Mouse (Mus musculus): ENCODE results near the gene Prpf38b. TPM values are rescaled to one million over a fixed set of nuclear protein-coding genes. Genes with fewer than 3 reads are reported as not detected.
"Not testable (repeated sequence)": the region's sequence is repeated elsewhere in the genome, so short reads cannot be mapped to it uniquely, and the experiment has no call there.

The Prpf38b gene
- polyA plus RNA-seq, 1 experiment from 2014 or later = 72.6 TPM

DNA sequence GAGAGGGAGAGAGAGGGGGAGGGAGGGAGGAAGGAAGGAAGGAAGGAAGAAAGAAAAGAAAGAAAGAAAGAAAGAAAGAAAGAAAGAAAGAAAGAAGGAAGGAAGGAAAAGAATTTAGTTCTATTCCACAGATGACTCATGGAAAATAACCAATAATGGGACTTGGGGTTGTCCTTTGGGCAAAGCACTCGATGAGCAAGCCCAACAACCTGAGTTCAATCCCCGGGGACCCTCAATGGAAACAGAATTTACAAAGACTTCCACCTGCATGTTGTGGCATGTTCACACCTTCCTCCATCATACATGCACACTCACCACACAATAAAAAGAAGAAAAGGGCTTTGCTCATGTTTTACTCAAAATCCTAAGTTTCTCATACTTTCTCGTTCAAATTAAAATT lies 44.1 kb downstream of the Prpf38b start:
- Histone ChIP-seq H3K27ac (no peak overlapping the region), H3K27me3 (ENCODE audit: low read depth, poor library complexity, severe bottlenecking) (no peaks in the 10 kb centered on the region), H3K9me3 (replicated peaks) (no peaks in the 10 kb centered on the region), H3K36me3 (no peaks in the 10 kb centered on the region), H3K4me3 (no peak overlapping the region), H3K4me1 (no peaks in the 10 kb centered on the region)
- WGBS = 90% methylated on average over 3 of the region's 3 CpGs
- no peak for DNase-seq (ENCODE audit: low spot score)

- H3K4me3 ChIP-seq = no peak overlapping the region
- WGBS = 95% methylated on average over 3 of the region's 3 CpGs
Observed at GRCm38 (mm10) chr3:108865676-108866075, 45.9 kb downstream of the Prpf38b start.

GRCm38 (mm10) chr3:108865129-108865528 lies 46.4 kb downstream of the Prpf38b start:
- Histone ChIP-seq H3K9me3 (replicated peaks) (no peaks in the 10 kb centered on the region), H3K27ac (no peak overlapping the region), H3K4me3 (no peak overlapping the region), H3K4me1 (no peaks in the 10 kb centered on the region; the same call in 1 of the 2 replicates), H3K27me3 (ENCODE audit: low read depth, poor library complexity, severe bottlenecking) (no peaks in the 10 kb centered on the region), H3K36me3 (no peaks in the 10 kb centered on the region)
- WGBS = 67% methylated on average over 3 of the region's 3 CpGs
- DNase-seq (ENCODE audit: low spot score) = no peak

More at GRCm38 (mm10) chr3:108865676-108866075, 45.9 kb downstream of the Prpf38b start:
- no peaks in the 10 kb centered on the region for H3K27me3 ChIP-seq (ENCODE audit: low read depth, poor library complexity, severe bottlenecking)
- no peaks in the 10 kb centered on the region for H3K4me1 ChIP-seq
- no peak for DNase-seq (ENCODE audit: low spot score)
- H3K27ac ChIP-seq = no peak overlapping the region
- H3K36me3 ChIP-seq = no peaks in the 10 kb centered on the region
- no peaks in the 10 kb centered on the region for H3K9me3 ChIP-seq (replicated peaks)

GRCm38 (mm10) chr3:108863091-108863490 lies 48.4 kb downstream of the Prpf38b start:
- Histone ChIP-seq H3K27ac (no peak overlapping the region), H3K4me3 (no peak overlapping the region), H3K9me3 (replicated peaks) (no peaks in the 10 kb centered on the region), H3K36me3 (no peaks in the 10 kb centered on the region), H3K4me1 (peaks cover 17% of the 10 kb centered on the region), H3K27me3 (ENCODE audit: low read depth, poor library complexity, severe bottlenecking) (no peaks in the 10 kb centered on the region)
- DNase-seq (ENCODE audit: low spot score) = no peak
- 95% methylated on average over 10 of the region's 10 CpGs for WGBS

DNA sequence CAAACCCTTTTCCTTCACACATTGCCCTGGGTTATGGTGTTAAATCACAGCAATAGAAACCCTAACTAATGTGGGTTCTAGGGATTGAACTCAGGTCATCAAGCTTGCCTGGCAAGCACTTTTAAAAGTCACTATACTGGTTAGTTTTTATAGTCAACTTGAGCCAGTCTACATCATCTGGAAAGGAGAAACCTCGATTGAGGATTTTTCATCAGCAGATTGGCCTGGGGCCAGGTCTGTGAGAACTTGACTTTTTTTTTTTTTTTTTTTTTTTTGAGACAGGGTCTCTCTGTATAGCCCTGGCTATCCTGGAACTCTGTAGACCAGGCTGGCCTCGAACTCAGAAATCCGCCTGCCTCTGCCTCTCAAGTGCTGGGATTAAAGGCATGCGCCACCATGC lies 49.2 kb downstream of the Prpf38b start:
- DNase-seq (ENCODE audit: low spot score); H3K27me3 ChIP-seq (ENCODE audit: low read depth, poor library complexity, severe bottlenecking); H3K27ac ChIP-seq; H3K4me3 ChIP-seq; H3K9me3 ChIP-seq (replicated peaks); H3K36me3 ChIP-seq: not testable (repeated sequence)
- 94% methylated on average over 4 of the region's 4 CpGs for WGBS
- peaks cover 22% of the 10 kb centered on the region for H3K4me1 ChIP-seq

- Histone ChIP-seq H3K4me1 (peaks cover 30% of the 10 kb centered on the region), H3K27me3 (ENCODE audit: low read depth, poor library complexity, severe bottlenecking) (no peaks in the 10 kb centered on the region), H3K9me3 (replicated peaks) (no peaks in the 10 kb centered on the region), H3K27ac (no peak overlapping the region), H3K36me3 (no peaks in the 10 kb centered on the region), H3K4me3 (no peak overlapping the region)
- no peak for DNase-seq (ENCODE audit: low spot score)
- 90% methylated on average over 2 of the region's 2 CpGs for WGBS
Observed at GRCm38 (mm10) chr3:108860786-108861185, 50.7 kb downstream of the Prpf38b start.

DNA sequence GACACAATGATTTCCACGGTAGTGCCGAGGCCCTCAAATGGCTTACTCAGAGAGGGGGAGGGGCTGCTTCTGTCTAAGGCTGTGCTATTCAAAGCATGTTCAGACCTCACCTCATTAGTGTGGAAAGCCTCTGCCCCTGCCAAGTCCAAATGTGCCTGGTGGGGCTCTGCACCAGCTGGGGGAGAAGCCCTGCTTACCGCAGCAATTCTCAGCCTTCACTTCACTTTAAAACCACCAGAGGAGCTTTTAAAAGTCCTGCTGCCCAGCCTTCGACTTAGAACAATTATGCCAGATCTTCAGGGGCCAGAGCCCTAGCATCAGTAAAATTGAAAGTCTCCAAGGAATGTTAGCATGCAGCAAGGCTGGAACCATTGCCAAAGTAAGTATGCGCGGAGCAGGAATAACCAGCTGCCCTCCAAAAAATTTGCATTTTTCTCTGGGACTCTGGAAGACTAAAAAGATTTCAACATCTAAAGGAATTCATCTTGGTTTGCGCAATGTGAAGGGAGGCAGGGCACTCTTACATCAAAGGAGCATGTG lies 53.2 kb downstream of the Prpf38b start:
- peak overlapping the region; percentile 74 for H3K27ac ChIP-seq
- DNase-seq (ENCODE audit: low spot score) = peak; percentile 58
- H3K4me3 ChIP-seq = no peak overlapping the region
- WGBS = 47% methylated on average over 7 of the region's 7 CpGs
- H3K4me1 ChIP-seq = peaks cover 38% of the 10 kb centered on the region
- no peaks in the 10 kb centered on the region for H3K9me3 ChIP-seq (replicated peaks)
- H3K27me3 ChIP-seq (ENCODE audit: low read depth, poor library complexity, severe bottlenecking) = no peaks in the 10 kb centered on the region
- H3K36me3 ChIP-seq = no peaks in the 10 kb centered on the region

DNA sequence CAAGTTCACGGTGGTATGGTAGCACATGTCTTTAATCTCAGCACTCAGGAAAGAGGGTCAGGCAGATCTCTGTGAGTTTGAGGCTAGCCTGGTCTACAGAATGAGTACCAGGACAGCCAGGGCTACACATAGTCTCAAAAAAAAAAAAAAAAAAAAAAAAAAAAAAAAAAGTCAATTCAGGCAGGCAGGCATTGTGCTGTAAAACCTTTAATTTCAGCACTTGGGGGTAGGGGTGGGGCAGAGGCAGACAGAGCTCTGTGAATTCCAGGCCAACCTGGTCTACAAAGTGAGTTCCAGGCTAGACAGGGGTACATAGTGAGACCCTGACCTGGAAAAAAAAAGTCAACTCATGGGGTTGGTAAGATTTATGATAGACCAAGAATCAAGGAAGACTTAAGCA lies 53.8 kb downstream of the Prpf38b start:
- H3K27ac ChIP-seq = peak overlapping the region; percentile 74; the same call in 1 of the 2 replicates
- H3K4me3 ChIP-seq = no peak overlapping the region
- no peaks in the 10 kb centered on the region for H3K9me3 ChIP-seq (replicated peaks)
- WGBS = 88% methylated on average over 1 of the region's 1 CpGs
- no peaks in the 10 kb centered on the region for H3K36me3 ChIP-seq
- H3K27me3 ChIP-seq (ENCODE audit: low read depth, poor library complexity, severe bottlenecking) = no peaks in the 10 kb centered on the region
- DNase-seq (ENCODE audit: low spot score) = no peak
- peaks cover 38% of the 10 kb centered on the region for H3K4me1 ChIP-seq

DNA sequence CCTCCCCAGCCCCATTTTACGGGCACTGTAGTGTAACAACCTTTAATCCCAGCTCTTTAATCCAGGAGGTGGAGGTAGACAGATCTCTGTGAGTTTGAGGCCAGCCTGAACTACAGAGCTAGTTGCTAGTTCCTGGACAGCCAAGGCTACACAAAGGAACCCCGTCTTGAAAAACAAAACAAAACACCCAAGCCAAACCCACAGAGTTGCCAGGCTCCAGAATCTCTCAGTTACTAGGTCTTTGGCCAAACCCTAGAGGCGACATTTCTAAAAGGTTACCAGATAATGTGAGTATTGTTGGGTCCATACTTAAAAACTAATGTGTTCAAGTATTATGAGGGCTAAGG lies 54.4 kb downstream of the Prpf38b start:
- no peak overlapping the region for H3K4me3 ChIP-seq
- no peak overlapping the region for H3K27ac ChIP-seq
- H3K4me1 ChIP-seq = peaks cover 41% of the 10 kb centered on the region
- WGBS = 33% methylated on average over 3 of the region's 3 CpGs
- no peaks in the 10 kb centered on the region for H3K27me3 ChIP-seq (ENCODE audit: low read depth, poor library complexity, severe bottlenecking)
- H3K36me3 ChIP-seq = no peaks in the 10 kb centered on the region
- H3K9me3 ChIP-seq (replicated peaks) = no peaks in the 10 kb centered on the region
- DNase-seq (ENCODE audit: low spot score) = no peak

GRCm38 (mm10) chr3:108856386-108857123 lies 55.0 kb downstream of the Prpf38b start:
- peak; percentile 51 for DNase-seq (ENCODE audit: low spot score)
- Histone ChIP-seq H3K36me3 (no peaks in the 10 kb centered on the region), H3K27ac (no peak overlapping the region), H3K4me3 (no peak overlapping the region), H3K4me1 (peaks cover 41% of the 10 kb centered on the region), H3K9me3 (replicated peaks) (no peaks in the 10 kb centered on the region), H3K27me3 (ENCODE audit: low read depth, poor library complexity, severe bottlenecking) (no peaks in the 10 kb centered on the region)
- 47% methylated on average over 8 of the region's 8 CpGs for WGBS

GRCm38 (mm10) chr3:108855864-108856263 lies 55.7 kb downstream of the Prpf38b start:
- Histone ChIP-seq H3K4me1 (peaks cover 41% of the 10 kb centered on the region), H3K27me3 (ENCODE audit: low read depth, poor library complexity, severe bottlenecking) (no peaks in the 10 kb centered on the region), H3K36me3 (no peaks in the 10 kb centered on the region), H3K27ac (no peak overlapping the region), H3K4me3 (no peak overlapping the region), H3K9me3 (replicated peaks) (no peaks in the 10 kb centered on the region)
- WGBS = 79% methylated on average over 10 of the region's 10 CpGs
- DNase-seq (ENCODE audit: low spot score) = no peak

DNA sequence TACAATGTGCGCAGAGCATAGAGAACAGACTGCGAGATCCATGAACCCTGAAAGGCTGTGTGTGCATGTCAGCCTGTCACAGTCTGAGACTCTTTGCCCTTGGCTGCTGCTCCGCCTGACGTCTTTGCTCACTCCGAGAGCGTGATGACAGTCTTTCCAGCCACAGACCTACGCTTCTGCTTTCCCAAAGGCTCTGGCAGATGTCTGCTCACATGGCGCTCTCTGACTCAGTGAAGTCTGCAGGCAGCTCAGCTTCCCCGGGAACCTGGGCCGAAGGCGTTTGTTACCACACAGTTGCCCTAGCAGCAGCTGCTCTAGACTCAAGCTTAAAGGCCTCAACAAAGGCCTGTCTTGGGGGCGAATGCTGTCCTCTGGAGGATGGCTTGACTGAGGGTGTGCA lies 56.2 kb downstream of the Prpf38b start:
- no peak for DNase-seq (ENCODE audit: low spot score)
- WGBS = 59% methylated on average over 12 of the region's 12 CpGs
- H3K4me1 ChIP-seq = peaks cover 44% of the 10 kb centered on the region
- no peak overlapping the region for H3K27ac ChIP-seq
- H3K27me3 ChIP-seq (ENCODE audit: low read depth, poor library complexity, severe bottlenecking) = no peaks in the 10 kb centered on the region
- no peak overlapping the region for H3K4me3 ChIP-seq
- no peaks in the 10 kb centered on the region for H3K9me3 ChIP-seq (replicated peaks)
- H3K36me3 ChIP-seq = no peaks in the 10 kb centered on the region

GRCm38 (mm10) chr3:108853266-108853665 lies 58.3 kb downstream of the Prpf38b start:
- H3K27me3 ChIP-seq (ENCODE audit: low read depth, poor library complexity, severe bottlenecking) = no peaks in the 10 kb centered on the region
- no peaks in the 10 kb centered on the region for H3K36me3 ChIP-seq
- WGBS = 82% methylated on average over 1 of the region's 1 CpGs
- peaks cover 30% of the 10 kb centered on the region for H3K4me1 ChIP-seq
- DNase-seq (ENCODE audit: low spot score) = no peak
- no peaks in the 10 kb centered on the region for H3K9me3 ChIP-seq (replicated peaks)
- H3K4me3 ChIP-seq = no peak overlapping the region
- H3K27ac ChIP-seq = no peak overlapping the region
